Mouse (Mus musculus): ENCODE data around the gene Psmd11. TPM values are rescaled to one million over a fixed set of nuclear protein-coding genes. Genes with fewer than 3 reads are reported as not detected.
A peak's percentile ranks its signal among the peaks of the same experiment; 100 is the strongest.
"Not testable (repeated sequence)": the region's sequence is repeated elsewhere in the genome, so short reads cannot be mapped to it uniquely, and the experiment has no call there.

Gene Psmd11
- polyA plus RNA-seq (2015; fragmentation: Nextera tagmentation; extraction: Ambion mirVana) = 341 and 346 TPM in 2 replicates

DNA sequence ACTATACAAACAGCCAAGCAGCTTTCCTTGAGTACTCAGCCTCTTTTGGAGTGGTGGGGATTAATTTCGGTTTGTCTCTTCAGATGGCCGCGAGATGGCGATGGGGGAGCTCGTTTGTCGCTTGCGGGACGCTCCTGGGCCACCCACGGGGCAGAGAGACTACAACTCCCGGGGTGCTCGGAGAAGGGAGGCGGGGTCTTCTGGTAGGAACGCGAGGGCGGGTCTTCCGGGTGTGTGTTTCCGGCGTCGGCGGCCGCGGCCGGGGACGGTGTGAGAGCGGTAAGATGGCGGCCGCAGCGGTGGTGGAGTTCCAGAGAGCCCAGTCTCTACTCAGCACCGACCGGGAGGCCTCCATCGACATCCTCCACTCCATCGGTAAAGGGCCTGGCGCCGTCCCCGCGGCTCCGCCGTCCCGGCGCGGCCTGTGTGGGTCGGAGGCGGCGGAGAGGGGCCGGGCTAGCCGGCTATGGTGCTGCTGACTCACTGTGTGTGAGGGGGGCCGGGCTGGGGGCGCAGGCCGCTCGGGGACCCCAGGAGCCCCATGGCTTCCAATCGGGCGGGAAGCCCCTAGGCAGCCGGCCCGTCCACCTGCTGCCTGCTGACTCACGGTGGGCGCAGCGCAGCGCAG, at the start of gene Psmd11:
Psmd11 (plus strand) TSS at position 235 of the 628 bp plus-strand sequence.
- under 1% methylated on average over 57 of the region's 58 CpGs for WGBS
- H3K4me1 ChIP-seq = peaks cover 15% of the 10 kb centered on the region

DNA sequence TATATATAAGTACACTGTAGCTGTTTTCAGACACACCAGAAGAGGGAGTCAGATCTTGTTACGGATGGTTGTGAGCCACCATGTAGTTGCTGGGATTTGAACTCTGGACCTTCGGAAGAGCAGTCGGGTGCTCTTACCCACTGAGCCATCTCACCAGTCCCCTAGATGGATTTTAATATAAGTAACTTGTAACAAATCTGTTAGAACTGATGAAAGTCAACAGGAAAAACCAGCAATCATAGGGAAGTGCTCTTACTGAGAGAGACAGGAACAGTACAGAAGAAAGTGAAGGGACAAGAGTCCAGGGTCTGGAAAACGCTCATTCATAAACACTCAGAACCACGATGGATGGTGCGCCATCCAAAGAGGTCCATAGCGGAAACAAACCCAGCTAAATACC, 49.2 kb upstream of the Psmd11 start:
- WGBS = 95% methylated on average over 7 of the region's 7 CpGs
- H3K4me1 ChIP-seq = peaks cover 19% of the 10 kb centered on the region
- not testable (repeated sequence) for ATAC-seq (replicated peaks); H3K4me3 ChIP-seq; H3K9me3 ChIP-seq; H3K4me2 ChIP-seq (replicated peaks); H3K36me3 ChIP-seq; H3K27me3 ChIP-seq; H3K27ac ChIP-seq (replicated peaks); H3K9ac ChIP-seq (replicated peaks)

More for the DNA sequence above, at the start of gene Psmd11:
- Histone ChIP-seq H3K9ac (replicated peaks) (peak within 1 kb of the TSS; percentile 89), H3K9me3 (no peaks in the 10 kb centered on the region), H3K4me3 (peak within 1 kb of the TSS; percentile 79), H3K27ac (replicated peaks) (peak within 1 kb of the TSS; percentile 85), H3K27me3 (no peaks in the 10 kb centered on the region), H3K36me3 (peaks cover 17% of the 10 kb centered on the region), H3K4me2 (replicated peaks) (peak within 1 kb of the TSS; percentile 82)
- ATAC-seq (replicated peaks) = peak; percentile 100

DNA sequence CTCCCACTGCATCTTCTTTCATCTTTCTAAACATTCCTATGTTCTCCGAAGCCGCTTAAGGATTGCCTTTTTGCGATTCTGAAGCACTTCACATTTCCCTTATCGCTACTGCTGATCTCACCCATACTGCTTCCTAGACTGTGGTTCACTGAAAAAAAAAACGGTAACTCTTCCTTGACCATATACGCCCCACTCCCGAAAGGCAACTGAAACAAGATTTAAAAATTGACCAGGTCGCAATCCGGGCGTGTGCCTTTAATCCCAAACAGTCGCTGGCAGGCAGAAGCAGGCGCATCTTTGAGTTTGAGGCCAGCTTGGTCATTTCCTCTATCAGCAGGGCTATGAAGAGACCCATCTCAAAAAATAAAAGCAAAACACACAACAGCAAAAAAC, 45.8 kb upstream of the Psmd11 start:
- peak overlapping the region; percentile 88 for H3K27ac ChIP-seq (replicated peaks)
- peaks cover 39% of the 10 kb centered on the region for H3K4me1 ChIP-seq
- H3K9me3 ChIP-seq = no peaks in the 10 kb centered on the region
- H3K9ac ChIP-seq (replicated peaks) = peak overlapping the region; percentile 89
- H3K36me3 ChIP-seq = peaks cover 4% of the 10 kb centered on the region
- H3K27me3 ChIP-seq = no peaks in the 10 kb centered on the region
- peak overlapping the region; percentile 71 for H3K4me2 ChIP-seq (replicated peaks)
- ATAC-seq (replicated peaks) = peak; percentile 12; the same call in 1 of the 2 replicates
- WGBS = 7% methylated on average over 12 of the region's 12 CpGs
- H3K4me3 ChIP-seq = peak overlapping the region; percentile 89

DNA sequence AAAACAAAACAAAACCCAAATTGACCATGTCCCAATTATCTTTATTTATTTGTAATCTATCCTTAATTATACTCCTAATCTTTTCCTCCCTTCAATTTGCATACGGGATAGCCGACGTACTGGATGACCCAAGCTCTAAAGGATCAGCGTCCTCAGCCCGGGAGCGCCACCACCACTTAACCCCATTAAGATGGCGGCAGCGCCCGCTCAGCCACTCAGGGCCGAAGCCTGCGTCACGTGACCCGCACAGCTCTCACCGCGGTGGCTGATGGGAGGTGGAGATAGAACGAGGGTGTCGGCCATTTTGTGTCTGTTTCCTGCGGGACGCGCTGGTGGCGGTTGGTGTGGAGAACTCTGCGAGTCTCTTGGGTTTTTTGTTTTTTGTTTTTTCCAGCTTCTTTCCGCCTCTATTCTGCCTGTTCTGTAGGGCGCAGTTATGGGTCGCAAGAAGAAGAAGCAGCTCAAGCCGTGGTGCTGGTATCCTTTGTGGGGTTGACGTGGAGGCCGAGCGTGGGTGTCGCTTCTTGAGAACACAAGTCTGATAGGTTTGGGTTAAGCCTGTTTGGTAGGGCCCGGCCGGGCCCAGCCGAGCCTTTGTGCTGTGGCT, 45.3 kb upstream of the Psmd11 start, which contains the start of gene Zfp207:
Zfp207 (plus strand) TSS at position 261 of the 607 bp plus-strand sequence.
- Histone ChIP-seq H3K9me3 (no peaks in the 10 kb centered on the region), H3K4me1 (peaks cover 42% of the 10 kb centered on the region), H3K27ac (replicated peaks) (peak within 1 kb of the TSS; percentile 88), H3K4me3 (peak within 1 kb of the TSS; percentile 89), H3K36me3 (peaks cover 9% of the 10 kb centered on the region), H3K4me2 (replicated peaks) (peak within 1 kb of the TSS; percentile 73), H3K27me3 (no peaks in the 10 kb centered on the region), H3K9ac (replicated peaks) (peak within 1 kb of the TSS; percentile 89)
- under 1% methylated on average over 33 of the region's 33 CpGs for WGBS
- ATAC-seq (replicated peaks) = peak; percentile 97

DNA sequence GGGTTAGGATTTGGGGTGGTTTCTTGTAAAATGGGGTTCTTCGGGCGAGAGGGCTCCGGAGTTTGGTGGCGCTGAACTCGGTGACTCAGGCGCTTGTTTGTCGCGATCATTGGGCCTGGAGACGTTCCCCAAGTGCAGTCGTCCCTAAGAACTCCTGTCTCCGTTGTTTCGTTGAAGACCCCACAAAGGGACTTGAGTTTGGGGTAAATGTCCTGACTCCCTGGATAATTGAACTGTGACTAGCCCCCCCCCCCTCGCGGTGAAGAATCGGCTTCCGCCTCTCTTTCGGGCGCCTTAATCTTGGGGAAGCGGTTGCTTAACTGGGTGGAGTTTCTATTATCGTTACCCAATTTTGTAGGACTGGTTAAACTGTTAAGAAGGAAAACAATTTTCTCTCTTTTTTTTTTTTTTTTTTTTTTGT, 44.8 kb upstream of the Psmd11 start:
- Histone ChIP-seq H3K36me3 (peaks cover 14% of the 10 kb centered on the region), H3K9me3 (no peaks in the 10 kb centered on the region), H3K27me3 (no peaks in the 10 kb centered on the region), H3K27ac (replicated peaks) (peak overlapping the region; percentile 88), H3K4me2 (replicated peaks) (no peak overlapping the region), H3K4me1 (peaks cover 42% of the 10 kb centered on the region), H3K9ac (replicated peaks) (peak overlapping the region; percentile 89), H3K4me3 (peak overlapping the region; percentile 89)
- no peak for ATAC-seq (replicated peaks)
- WGBS = under 1% methylated on average over 20 of the region's 20 CpGs

DNA sequence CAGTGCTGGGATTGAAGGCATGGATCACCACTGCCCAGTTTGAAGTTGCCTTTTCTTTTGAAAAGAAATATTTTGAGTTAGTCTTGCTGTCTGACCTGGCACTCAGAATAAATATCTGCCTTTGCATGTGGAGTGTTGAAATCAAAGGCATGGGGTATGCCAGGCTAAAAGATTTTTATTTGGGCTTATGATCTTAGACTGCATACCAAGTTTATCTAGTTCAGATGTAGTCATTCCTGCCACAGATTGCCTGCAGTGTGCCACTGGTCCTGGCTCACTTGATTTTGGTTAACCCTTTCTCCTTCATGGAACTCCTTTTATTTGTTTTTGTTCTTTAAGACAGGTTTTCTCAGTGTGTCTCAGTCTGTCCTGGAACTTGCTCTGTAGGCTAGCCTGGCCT, 44.0 kb upstream of the Psmd11 start:
- peak overlapping the region; percentile 89 for H3K9ac ChIP-seq (replicated peaks)
- no peaks in the 10 kb centered on the region for H3K9me3 ChIP-seq
- H3K27ac ChIP-seq (replicated peaks) = 0 out of 2 replicates have a peak overlapping the region, but pooled peaks have one; percentile 3
- H3K36me3 ChIP-seq = peaks cover 21% of the 10 kb centered on the region
- no peaks in the 10 kb centered on the region for H3K27me3 ChIP-seq
- H3K4me1 ChIP-seq = peaks cover 42% of the 10 kb centered on the region
- peak overlapping the region; percentile 89 for H3K4me3 ChIP-seq
- H3K4me2 ChIP-seq (replicated peaks) = peak overlapping the region; percentile 73
- ATAC-seq (replicated peaks) = no peak

DNA sequence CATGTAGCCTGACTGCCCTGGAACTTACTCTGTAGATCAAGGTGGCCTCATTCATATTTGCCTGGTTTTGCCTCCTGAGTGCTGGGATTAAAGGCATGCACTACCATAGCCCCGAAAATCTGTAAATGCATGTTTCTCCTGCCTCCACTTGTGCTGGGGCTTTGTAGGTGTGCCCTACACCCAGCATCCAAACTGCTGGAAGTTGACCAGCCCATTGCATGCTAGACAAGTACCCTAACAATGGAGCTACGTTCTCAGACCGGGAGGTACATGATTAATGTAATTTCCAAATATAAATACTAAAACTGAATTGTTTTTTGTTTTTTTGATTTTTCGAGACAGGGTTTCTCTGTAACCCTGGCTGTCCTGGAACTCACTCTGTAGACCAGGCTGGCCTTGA, 43.4 kb upstream of the Psmd11 start:
- no peak for ATAC-seq (replicated peaks)
- Histone ChIP-seq H3K9me3 (no peaks in the 10 kb centered on the region), H3K4me2 (replicated peaks) (peak overlapping the region; percentile 73), H3K4me3 (peak overlapping the region; percentile 89), H3K4me1 (peaks cover 42% of the 10 kb centered on the region), H3K9ac (replicated peaks) (peak overlapping the region; percentile 89), H3K27me3 (no peaks in the 10 kb centered on the region), H3K36me3 (peaks cover 26% of the 10 kb centered on the region), H3K27ac (replicated peaks) (no peak overlapping the region)
- 38% methylated on average over 4 of the region's 4 CpGs for WGBS

DNA sequence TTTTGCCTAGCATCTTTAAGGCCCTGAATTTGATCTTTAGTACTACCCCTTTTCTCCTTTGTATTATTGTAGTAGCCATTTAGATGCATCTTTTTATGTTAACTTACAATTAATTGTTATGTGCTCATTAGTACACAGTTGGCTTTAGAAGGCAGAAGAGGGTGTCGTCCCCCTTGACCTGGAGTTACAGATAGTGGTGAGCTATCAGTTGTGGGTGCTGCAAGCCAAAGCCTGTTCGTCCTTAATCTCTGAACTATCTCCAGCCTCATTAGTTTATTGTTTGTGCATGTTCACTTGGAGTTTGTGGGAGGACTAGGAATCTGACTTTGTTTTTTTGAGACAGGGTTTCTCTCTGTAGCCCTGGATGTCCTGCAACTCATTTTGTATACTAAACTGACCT, 41.6 kb upstream of the Psmd11 start:
- H3K27me3 ChIP-seq = no peaks in the 10 kb centered on the region
- H3K4me2 ChIP-seq (replicated peaks) = peak overlapping the region; percentile 73
- no peak overlapping the region for H3K9ac ChIP-seq (replicated peaks)
- WGBS = 73% methylated on average over 2 of the region's 2 CpGs
- H3K9me3 ChIP-seq = no peaks in the 10 kb centered on the region
- no peak overlapping the region for H3K27ac ChIP-seq (replicated peaks)
- peak overlapping the region; percentile 89 for H3K4me3 ChIP-seq
- ATAC-seq (replicated peaks) = no peak
- peaks cover 37% of the 10 kb centered on the region for H3K36me3 ChIP-seq
- H3K4me1 ChIP-seq = peaks cover 42% of the 10 kb centered on the region

DNA sequence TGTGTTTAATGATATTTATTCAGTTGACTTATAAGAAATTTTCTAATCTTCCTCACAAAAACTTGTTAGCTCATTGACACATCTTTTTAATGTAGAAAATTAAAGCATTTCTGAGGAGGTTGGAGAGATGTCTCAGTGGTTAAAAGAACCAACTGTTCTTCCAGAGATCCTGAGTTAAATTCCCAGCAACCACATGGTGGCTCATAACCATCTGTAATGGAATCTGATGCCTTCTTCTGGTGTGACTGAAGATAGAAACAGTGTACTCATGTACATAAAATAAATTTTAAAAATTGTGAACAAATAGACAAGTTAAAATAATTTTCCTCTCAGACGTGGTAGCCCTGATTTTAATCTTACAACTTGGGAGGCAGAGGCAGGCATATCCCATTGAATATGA, 38.5 kb upstream of the Psmd11 start:
- H3K36me3 ChIP-seq = peaks cover 55% of the 10 kb centered on the region

DNA sequence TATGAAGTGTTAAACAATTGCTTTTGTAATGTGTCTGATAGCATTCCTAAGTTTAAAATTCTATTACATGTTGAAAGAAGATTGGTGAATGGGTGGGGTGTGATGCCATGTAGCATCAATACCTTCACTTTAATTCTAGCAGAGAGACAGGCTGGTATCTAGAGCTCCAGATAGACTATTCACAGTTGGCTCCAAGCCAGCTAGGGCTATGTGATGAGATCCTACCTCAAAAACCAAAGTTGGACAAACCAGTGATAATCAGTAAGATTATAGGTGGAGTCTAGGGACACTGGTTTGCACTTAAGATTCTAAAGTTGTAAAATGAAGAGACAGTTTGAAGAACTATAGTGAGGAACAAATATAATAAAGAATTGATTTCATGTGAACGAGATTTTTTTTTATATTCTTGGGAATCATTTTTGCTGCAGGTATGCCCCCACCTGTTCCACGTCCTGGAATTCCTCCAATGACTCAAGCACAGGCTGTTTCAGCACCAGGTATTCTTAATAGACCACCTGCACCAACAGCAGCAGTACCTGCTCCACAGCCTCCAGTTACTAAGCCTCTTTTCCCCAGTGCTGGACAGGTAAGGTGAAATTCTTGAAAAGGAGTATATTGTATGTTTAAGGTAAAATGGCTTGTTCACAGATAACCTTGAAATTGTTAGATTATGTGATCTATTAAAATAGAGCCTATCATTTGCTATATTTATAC, 36.9 kb upstream of the Psmd11 start:
- no peak overlapping the region for H3K4me3 ChIP-seq
- 90% methylated on average over 2 of the region's 2 CpGs for WGBS
- no peak for ATAC-seq (replicated peaks)
- H3K27ac ChIP-seq (replicated peaks) = no peak overlapping the region
- no peaks in the 10 kb centered on the region for H3K27me3 ChIP-seq
- no peak overlapping the region for H3K9ac ChIP-seq (replicated peaks)
- no peaks in the 10 kb centered on the region for H3K9me3 ChIP-seq
- H3K4me1 ChIP-seq = peaks cover 14% of the 10 kb centered on the region
- no peak overlapping the region for H3K4me2 ChIP-seq (replicated peaks)
- peaks cover 72% of the 10 kb centered on the region for H3K36me3 ChIP-seq

More for the DNA sequence above, 38.5 kb upstream of the Psmd11 start:
- no peak overlapping the region for H3K9ac ChIP-seq (replicated peaks)
- H3K4me1 ChIP-seq = peaks cover 28% of the 10 kb centered on the region
- WGBS = 88% methylated on average over 1 of the region's 1 CpGs
- no peaks in the 10 kb centered on the region for H3K9me3 ChIP-seq
- no peak for ATAC-seq (replicated peaks)
- no peak overlapping the region for H3K4me3 ChIP-seq
- H3K27me3 ChIP-seq = no peaks in the 10 kb centered on the region
- no peak overlapping the region for H3K27ac ChIP-seq (replicated peaks)
- H3K4me2 ChIP-seq (replicated peaks) = no peak overlapping the region

DNA sequence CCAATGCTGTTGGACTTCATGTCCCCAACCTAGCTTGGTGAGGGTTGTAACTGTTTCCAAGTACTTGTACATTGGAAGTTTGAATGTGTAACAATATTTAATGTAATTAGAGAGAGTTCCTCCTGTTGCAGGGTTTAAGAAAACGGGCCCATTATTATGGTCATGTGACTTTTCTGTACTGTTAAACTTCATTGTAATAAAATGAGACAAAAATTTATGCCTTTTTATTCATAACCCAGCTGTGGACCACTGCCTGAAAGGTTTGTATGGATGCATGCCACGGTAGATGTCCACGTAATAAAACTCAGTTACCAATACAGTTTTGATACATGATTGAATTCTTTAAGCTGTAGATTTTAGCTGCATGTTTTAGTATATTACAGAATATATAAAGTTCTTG, 32.5 kb upstream of the Psmd11 start:
- Histone ChIP-seq H3K9me3 (no peaks in the 10 kb centered on the region), H3K27ac (replicated peaks) (no peak overlapping the region), H3K4me2 (replicated peaks) (no peak overlapping the region), H3K9ac (replicated peaks) (no peak overlapping the region), H3K27me3 (no peaks in the 10 kb centered on the region), H3K4me3 (no peak overlapping the region), H3K36me3 (peaks cover 74% of the 10 kb centered on the region), H3K4me1 (0 out of 2 replicates have a peak, but pooled peaks cover 4% of the 10 kb centered on the region)
- WGBS = 92% methylated on average over 3 of the region's 3 CpGs
- no peak for ATAC-seq (replicated peaks)

DNA sequence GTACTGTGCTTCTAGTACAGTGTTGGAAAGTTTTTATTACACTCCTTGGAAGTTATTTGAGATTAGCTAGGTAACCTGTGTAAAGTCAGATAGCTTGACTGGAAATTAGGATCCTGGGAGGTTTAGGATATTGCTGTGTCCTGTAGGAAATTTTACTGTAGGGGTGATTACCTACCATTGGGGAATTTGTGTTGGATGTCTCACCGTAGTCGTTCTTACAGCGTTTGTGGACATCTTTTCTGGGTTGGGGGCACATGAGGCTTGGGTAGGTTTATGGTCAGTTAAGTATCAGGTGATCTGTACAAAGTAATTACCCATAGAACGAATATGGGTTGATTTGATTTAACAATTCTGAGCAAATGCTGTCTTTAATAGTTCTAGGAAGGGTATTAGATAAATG, 31.8 kb upstream of the Psmd11 start:
- no peak overlapping the region for H3K9ac ChIP-seq (replicated peaks)
- H3K4me1 ChIP-seq = 0 out of 2 replicates have a peak, but pooled peaks cover 4% of the 10 kb centered on the region
- ATAC-seq (replicated peaks) = no peak
- no peak overlapping the region for H3K27ac ChIP-seq (replicated peaks)
- H3K9me3 ChIP-seq = no peaks in the 10 kb centered on the region
- 88% methylated on average over 4 of the region's 4 CpGs for WGBS
- peaks cover 73% of the 10 kb centered on the region for H3K36me3 ChIP-seq
- H3K27me3 ChIP-seq = no peaks in the 10 kb centered on the region
- no peak overlapping the region for H3K4me2 ChIP-seq (replicated peaks)
- no peak overlapping the region for H3K4me3 ChIP-seq

Measured in forebrain, embryonic 15.5 days (tissue).